Mouse (Mus musculus) intestine, embryonic 15.5 days (tissue): ENCODE data around the gene Irf2. TPM values are rescaled to one million over a fixed set of nuclear protein-coding genes. Genes with fewer than 3 reads are reported as not detected.

ENCODE experiments used
- ATAC-seq: fragments of 200-750 bp; cut with Nextera tagmentation; 2 replicates; pipeline ENCODE4 v1.8.0; 2017; ENCODE audit warnings: moderate TSS enrichment, moderate library complexity
- H3K27ac ChIP-seq: fragments of 300-500 bp; sonication (generic); 2 replicates; pipeline ENCODE4 v1.5.1; 2015; ENCODE audit warnings: mild to moderate bottlenecking, inconsistent platforms
- H3K27me3 ChIP-seq: fragments of 300-500 bp; sonication (generic); replicated peaks from 2 replicates; pipeline ENCODE4 v1.6.1; 2015; ENCODE audit warnings: inconsistent platforms
- H3K36me3 ChIP-seq: fragments of 300-500 bp; sonication (generic); 2 replicates; pipeline ENCODE4 v1.6.1; 2015; ENCODE audit warnings: inconsistent platforms
- H3K4me1 ChIP-seq: fragments of 300-500 bp; sonication (generic); replicated peaks from 2 replicates; pipeline ENCODE4 v1.6.1; 2015; ENCODE audit warnings: inconsistent platforms
- H3K4me2 ChIP-seq: fragments of 300-500 bp; sonication (generic); replicated peaks from 2 replicates; pipeline ENCODE4 v1.6.1; 2015; ENCODE audit warnings: mild to moderate bottlenecking, inconsistent platforms
- H3K4me3 ChIP-seq: fragments of 300-500 bp; sonication (generic); replicated peaks from 2 replicates; pipeline ENCODE4 v1.5.1; 2015; ENCODE audit warnings: inconsistent platforms
- H3K9ac ChIP-seq: fragments of 300-500 bp; sonication (generic); 2 replicates; pipeline ENCODE4 v1.6.1; 2015; ENCODE audit warnings: inconsistent platforms
- H3K9me3 ChIP-seq: fragments of 300-500 bp; sonication (generic); 2 replicates; pipeline ENCODE4 v1.6.1; 2016; ENCODE audit warnings: inconsistent platforms
- WGBS: fragments of 180-500 bp; shearing (Covaris S2); methylation state at CpG from one replicate; pipeline ENCODE4 v1.1.7; 2015; 5-methylcytosine and 5-hydroxymethylcytosine counted together
- polyA plus RNA-seq: library from polyadenylated mRNA; unstranded; fragments of >200 nt; fragmentation: Nextera tagmentation; extraction: Ambion mirVana; gene quantifications from 2 replicates; pipeline ENCODE4 v1.2.1, GENCODE M21; 2015

Gene Irf2
- polyA plus RNA-seq, result 26.6 and 34.7 TPM in 2 replicates

GRCm38 (mm10) chr8:46739003-46739949 lies at the start of gene Irf2:
Gene Irf2, plus strand, starts transcription at chr8:46739732.
- no peaks in the 10 kb centered on the region for H3K9me3 ChIP-seq
- peak within 1 kb of the TSS; percentile 97 for H3K9ac ChIP-seq
- H3K36me3 ChIP-seq, result no peaks in the 10 kb centered on the region
- no peaks in the 10 kb centered on the region for H3K27me3 ChIP-seq
- WGBS, result under 1% methylated on average over 48 of the region's 51 CpGs
- H3K4me3 ChIP-seq, result peak within 1 kb of the TSS; percentile 96
- H3K4me2 ChIP-seq, result peak within 1 kb of the TSS; percentile 75
- peaks cover 22% of the 10 kb centered on the region for H3K4me1 ChIP-seq
- peak; percentile 89 for ATAC-seq
- peak within 1 kb of the TSS; percentile 95 for H3K27ac ChIP-seq

GRCm38 (mm10) chr8:46690111-46690510 lies 49.4 kb upstream of the Irf2 start:
- WGBS, result 67% methylated on average over 5 of the region's 5 CpGs
- no peaks in the 10 kb centered on the region for H3K4me1 ChIP-seq
- H3K9me3 ChIP-seq, result no peaks in the 10 kb centered on the region
- no peak overlapping the region for H3K27ac ChIP-seq
- H3K27me3 ChIP-seq, result no peaks in the 10 kb centered on the region
- no peak for ATAC-seq
- H3K36me3 ChIP-seq, result no peaks in the 10 kb centered on the region
- H3K9ac ChIP-seq, result no peak overlapping the region
- H3K4me2 ChIP-seq, result no peak overlapping the region
- H3K4me3 ChIP-seq, result no peak overlapping the region

- no peaks in the 10 kb centered on the region for H3K27me3 ChIP-seq
- no peak for ATAC-seq
- H3K4me3 ChIP-seq, result no peak overlapping the region
- H3K9me3 ChIP-seq, result no peaks in the 10 kb centered on the region
- no peak overlapping the region for H3K9ac ChIP-seq
- 80% methylated on average over 5 of the region's 5 CpGs for WGBS
- H3K36me3 ChIP-seq, result no peaks in the 10 kb centered on the region
- H3K4me1 ChIP-seq, result no peaks in the 10 kb centered on the region
- no peak overlapping the region for H3K4me2 ChIP-seq
- no peak overlapping the region for H3K27ac ChIP-seq
Measured at GRCm38 (mm10) chr8:46690581-46690980, 49.0 kb upstream of the Irf2 start.

GRCm38 (mm10) chr8:46691360-46691759 lies 48.2 kb upstream of the Irf2 start:
- Histone ChIP-seq H3K27ac (no peak overlapping the region), H3K4me3 (no peak overlapping the region), H3K36me3 (no peaks in the 10 kb centered on the region), H3K4me1 (no peaks in the 10 kb centered on the region), H3K27me3 (no peaks in the 10 kb centered on the region), H3K9ac (no peak overlapping the region), H3K4me2 (no peak overlapping the region), H3K9me3 (no peaks in the 10 kb centered on the region)
- 86% methylated on average over 7 of the region's 7 CpGs for WGBS
- ATAC-seq, result no peak

- ATAC-seq, result no peak
- Histone ChIP-seq H3K9ac (no peak overlapping the region), H3K9me3 (no peaks in the 10 kb centered on the region), H3K27me3 (no peaks in the 10 kb centered on the region), H3K4me3 (no peak overlapping the region), H3K4me1 (peaks cover 3% of the 10 kb centered on the region; the same call in 1 of the 2 replicates), H3K36me3 (no peaks in the 10 kb centered on the region), H3K27ac (no peak overlapping the region), H3K4me2 (no peak overlapping the region)
- 56% methylated on average over 15 of the region's 15 CpGs for WGBS
Measured at GRCm38 (mm10) chr8:46696256-46697041, 43.1 kb upstream of the Irf2 start.

- Histone ChIP-seq H3K9me3 (no peaks in the 10 kb centered on the region), H3K9ac (no peak overlapping the region), H3K4me3 (no peak overlapping the region), H3K36me3 (no peaks in the 10 kb centered on the region), H3K4me1 (peaks cover 3% of the 10 kb centered on the region; the same call in 1 of the 2 replicates), H3K27ac (no peak overlapping the region), H3K4me2 (no peak overlapping the region), H3K27me3 (no peaks in the 10 kb centered on the region)
- 93% methylated on average over 4 of the region's 4 CpGs for WGBS
- ATAC-seq, result no peak
Measured at GRCm38 (mm10) chr8:46697566-46697965, 42.0 kb upstream of the Irf2 start.

- no peak for ATAC-seq
- peaks cover 3% of the 10 kb centered on the region; the same call in 1 of the 2 replicates for H3K4me1 ChIP-seq
- H3K27me3 ChIP-seq, result no peaks in the 10 kb centered on the region
- H3K27ac ChIP-seq, result no peak overlapping the region
- H3K9me3 ChIP-seq, result no peaks in the 10 kb centered on the region
- WGBS, result 91% methylated on average over 5 of the region's 5 CpGs
- H3K9ac ChIP-seq, result no peak overlapping the region
- H3K36me3 ChIP-seq, result no peaks in the 10 kb centered on the region
- H3K4me3 ChIP-seq, result no peak overlapping the region
- no peak overlapping the region for H3K4me2 ChIP-seq
Measured at GRCm38 (mm10) chr8:46698162-46698561, 41.4 kb upstream of the Irf2 start.

GRCm38 (mm10) chr8:46705145-46705544 lies 34.4 kb upstream of the Irf2 start:
- no peak overlapping the region for H3K4me2 ChIP-seq
- WGBS, result 85% methylated on average over 2 of the region's 2 CpGs
- no peaks in the 10 kb centered on the region for H3K9me3 ChIP-seq
- no peaks in the 10 kb centered on the region for H3K27me3 ChIP-seq
- H3K9ac ChIP-seq, result no peak overlapping the region
- H3K27ac ChIP-seq, result no peak overlapping the region
- ATAC-seq, result no peak
- H3K4me3 ChIP-seq, result no peak overlapping the region
- no peaks in the 10 kb centered on the region for H3K4me1 ChIP-seq
- H3K36me3 ChIP-seq, result no peaks in the 10 kb centered on the region

GRCm38 (mm10) chr8:46706730-46707129 lies 32.8 kb upstream of the Irf2 start:
- H3K9me3 ChIP-seq, result no peaks in the 10 kb centered on the region
- H3K4me2 ChIP-seq, result no peak overlapping the region
- H3K27me3 ChIP-seq, result no peaks in the 10 kb centered on the region
- no peaks in the 10 kb centered on the region for H3K36me3 ChIP-seq
- no peak overlapping the region for H3K9ac ChIP-seq
- no peak overlapping the region for H3K4me3 ChIP-seq
- no peaks in the 10 kb centered on the region for H3K4me1 ChIP-seq
- WGBS, result 75% methylated on average over 5 of the region's 5 CpGs
- ATAC-seq, result no peak
- no peak overlapping the region for H3K27ac ChIP-seq

- no peaks in the 10 kb centered on the region for H3K27me3 ChIP-seq
- no peak for ATAC-seq
- WGBS, result 87% methylated on average over 4 of the region's 4 CpGs
- H3K36me3 ChIP-seq, result no peaks in the 10 kb centered on the region
- no peaks in the 10 kb centered on the region for H3K9me3 ChIP-seq
- H3K4me1 ChIP-seq, result 0 out of 2 replicates have a peak, but pooled peaks cover 2% of the 10 kb centered on the region
- no peak overlapping the region for H3K4me3 ChIP-seq
- H3K9ac ChIP-seq, result no peak overlapping the region
- no peak overlapping the region for H3K27ac ChIP-seq
- H3K4me2 ChIP-seq, result no peak overlapping the region
Measured at GRCm38 (mm10) chr8:46709302-46709701, 30.2 kb upstream of the Irf2 start.

GRCm38 (mm10) chr8:46710289-46710688 lies 29.2 kb upstream of the Irf2 start:
- no peak overlapping the region for H3K9ac ChIP-seq
- H3K4me2 ChIP-seq, result no peak overlapping the region
- no peak for ATAC-seq
- no peak overlapping the region for H3K4me3 ChIP-seq
- no peak overlapping the region for H3K27ac ChIP-seq
- no peaks in the 10 kb centered on the region for H3K9me3 ChIP-seq
- H3K4me1 ChIP-seq, result 0 out of 2 replicates have a peak, but pooled peaks cover 2% of the 10 kb centered on the region
- no peaks in the 10 kb centered on the region for H3K36me3 ChIP-seq
- 91% methylated on average over 8 of the region's 8 CpGs for WGBS
- no peaks in the 10 kb centered on the region for H3K27me3 ChIP-seq

GRCm38 (mm10) chr8:46711496-46711895 lies 28.0 kb upstream of the Irf2 start:
- WGBS, result 78% methylated on average over 2 of the region's 2 CpGs
- no peaks in the 10 kb centered on the region for H3K27me3 ChIP-seq
- H3K9ac ChIP-seq, result no peak overlapping the region
- no peak overlapping the region for H3K4me2 ChIP-seq
- H3K36me3 ChIP-seq, result no peaks in the 10 kb centered on the region
- no peaks in the 10 kb centered on the region for H3K9me3 ChIP-seq
- H3K4me3 ChIP-seq, result no peak overlapping the region
- ATAC-seq, result no peak
- H3K4me1 ChIP-seq, result 0 out of 2 replicates have a peak, but pooled peaks cover 2% of the 10 kb centered on the region
- no peak overlapping the region for H3K27ac ChIP-seq
